Mouse (Mus musculus) central nervous system, embryonic 18 days (tissue): ENCODE data around the gene Ttc21b. TPM values are rescaled to one million over a fixed set of nuclear protein-coding genes. Genes with fewer than 3 reads are reported as not detected.

Source experiments
- polyA plus RNA-seq: library from polyadenylated mRNA; depleted of rRNA; stranded (reverse); fragments of >200 nt; gene quantifications from 2 replicates; pipeline ENCODE4 v1.2.3, GENCODE M21; 2012; rRNA removed

Gene Ttc21b
- polyA plus RNA-seq: 14.2 and 14.8 TPM in 2 replicates

DNA sequence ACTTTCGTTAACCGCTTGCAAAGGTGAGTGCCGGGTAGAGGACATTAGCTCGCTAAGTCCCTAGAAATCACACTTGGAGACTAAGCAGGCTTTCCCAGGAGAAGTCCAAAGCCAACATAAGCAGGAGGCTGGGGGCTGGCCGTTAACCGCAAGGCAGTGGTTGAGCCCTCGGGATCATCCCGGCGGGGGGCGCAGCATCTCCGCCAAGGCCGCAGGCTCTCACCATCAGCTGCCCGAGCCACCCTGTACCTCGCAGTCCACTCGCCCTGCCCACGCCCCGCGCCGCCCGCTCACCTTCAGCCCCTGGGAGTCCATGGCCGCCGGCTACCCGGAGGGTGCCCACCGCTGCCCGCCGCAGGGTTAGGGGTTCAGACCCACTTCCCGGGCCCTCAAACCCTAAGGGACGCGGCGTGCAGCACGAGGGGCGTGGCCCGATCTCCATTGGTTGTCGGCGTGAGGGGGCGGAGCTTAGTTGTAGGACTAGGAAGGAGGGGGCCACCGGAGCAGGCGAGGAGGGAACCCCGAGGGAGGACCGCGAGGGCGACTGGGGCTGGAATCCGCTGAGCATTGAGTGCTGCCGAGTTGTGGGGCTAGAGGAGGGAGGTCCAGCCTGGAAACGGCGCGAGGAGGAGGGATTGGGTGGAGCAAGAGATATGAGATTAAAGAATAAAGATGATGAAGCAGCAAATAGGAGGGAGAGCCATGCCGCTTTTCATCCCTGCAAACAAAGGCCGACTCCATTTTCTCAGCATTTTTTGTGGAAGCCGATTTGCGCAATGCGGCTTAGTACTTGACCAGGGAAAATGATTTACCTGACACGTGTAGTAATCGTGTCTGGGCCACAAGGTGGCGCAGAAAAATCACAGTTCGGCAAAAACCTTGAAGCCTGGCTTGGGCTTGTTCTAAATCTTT lies at the start of gene Ttc21b:
Gene Ttc21b, minus strand, starts transcription at position 398 of the 912 bp plus-strand sequence.

Other genes starting within 250 kb of the Ttc21b start
- 2.1 and 2.5 TPM in 2 replicates for gene Galnt3, start 131.6 kb downstream of the Ttc21b start, polyA plus RNA-seq
- gene Scn1a, start 184.2 kb upstream of the Ttc21b start, polyA plus RNA-seq: 22.9 and 24.9 TPM in 2 replicates